Mouse (Mus musculus) lung, adult 2 months (tissue): Measurements from ENCODE around the gene Trim80.

Experiments used
- CTCF ChIP-seq: fragments of 200-500 bp; IDR thresholded peaks from 2 replicates; pipeline ENCODE4 v1.5.1; 2011; ENCODE audit warnings: mild to moderate bottlenecking, low read length, control low read depth; ENCODE audit not compliant: insufficient read depth
- POLR2A ChIP-seq: fragments of 200-500 bp; IDR thresholded peaks from 2 replicates; pipeline ENCODE4 v1.6.1; 2011; ENCODE audit warnings: low read depth, mild to moderate bottlenecking, control low read depth, low read length, borderline replicate concordance; ENCODE audit errors: extremely low read depth

- no peak for TF ChIP-seq CTCF
- no peak for TF ChIP-seq POLR2A
These were observed 4.6 kb upstream of the Trim80 start for GRCm38 (mm10) chr11:115435596-115436337.
